Mouse (Mus musculus): ENCODE measurements around the gene Zkscan3.

Gene Zkscan3

GRCm38 (mm10) chr13:21402287-21402846, at the start of gene Zkscan3:
Gene Zkscan3, minus strand, starts transcription at chr13:21402755.
- peak; percentile 87 for DNase-seq (ENCODE audit: low read depth, low spot score)

GRCm38 (mm10) chr13:21447856-21448614, 45.5 kb upstream of the Zkscan3 start:
- no peak for DNase-seq (ENCODE audit: low read depth, low spot score)

- no peak for DNase-seq (ENCODE audit: low read depth, low spot score)
Measured at GRCm38 (mm10) chr13:21446796-21447195, 44.2 kb upstream of the Zkscan3 start.

- no peak for DNase-seq (ENCODE audit: low read depth, low spot score)
Measured at GRCm38 (mm10) chr13:21441207-21441572, 38.6 kb upstream of the Zkscan3 start.

- peak; percentile 68 for DNase-seq (ENCODE audit: low read depth, low spot score)
Measured at GRCm38 (mm10) chr13:21440503-21441206, 38.1 kb upstream of the Zkscan3 start, which contains the start of gene Pgbd1. Gene Pgbd1, minus strand, starts transcription at chr13:21441058.

GRCm38 (mm10) chr13:21435476-21435875, 32.9 kb upstream of the Zkscan3 start:
- DNase-seq (ENCODE audit: low read depth, low spot score), result no peak

GRCm38 (mm10) chr13:21427631-21428030, 25.1 kb upstream of the Zkscan3 start:
- DNase-seq (ENCODE audit: low read depth, low spot score), result no peak

GRCm38 (mm10) chr13:21423301-21423700, 20.7 kb upstream of the Zkscan3 start:
- DNase-seq (ENCODE audit: low read depth, low spot score), result no peak

GRCm38 (mm10) chr13:21418865-21419264, 16.3 kb upstream of the Zkscan3 start:
- DNase-seq (ENCODE audit: low read depth, low spot score), result no peak

GRCm38 (mm10) chr13:21417298-21418010, 14.9 kb upstream of the Zkscan3 start:
- DNase-seq (ENCODE audit: low read depth, low spot score), result no peak

- DNase-seq (ENCODE audit: low read depth, low spot score), result no peak
Measured at GRCm38 (mm10) chr13:21415750-21416149, 13.2 kb upstream of the Zkscan3 start.

- DNase-seq (ENCODE audit: low read depth, low spot score), result no peak
Measured at GRCm38 (mm10) chr13:21415266-21415665, 12.7 kb upstream of the Zkscan3 start.

GRCm38 (mm10) chr13:21414231-21415212, 12.0 kb upstream of the Zkscan3 start:
- peak; percentile 7 for DNase-seq (ENCODE audit: low read depth, low spot score)

GRCm38 (mm10) chr13:21408805-21409459, 6.4 kb upstream of the Zkscan3 start:
- no peak for DNase-seq (ENCODE audit: low read depth, low spot score)

- peak; percentile 86 for DNase-seq (ENCODE audit: low read depth, low spot score)
Measured at GRCm38 (mm10) chr13:21407969-21408804, 5.6 kb upstream of the Zkscan3 start.

- no peak for DNase-seq (ENCODE audit: low read depth, low spot score)
Measured at GRCm38 (mm10) chr13:21407341-21407740, 4.8 kb upstream of the Zkscan3 start.

- DNase-seq (ENCODE audit: low read depth, low spot score), result no peak
Measured at GRCm38 (mm10) chr13:21402848-21403247, 293 bp upstream of the Zkscan3 start.

GRCm38 (mm10) chr13:21401636-21402286, 794 bp downstream of the Zkscan3 start:
- DNase-seq (ENCODE audit: low read depth, low spot score), result peak; percentile 54

- DNase-seq (ENCODE audit: low read depth, low spot score), result no peak
Measured at GRCm38 (mm10) chr13:21401166-21401565, 1.4 kb downstream of the Zkscan3 start.
